Mouse (Mus musculus) erythroblast, embryonic 14.5 days (primary cell): Measurements from ENCODE around the gene Osm.

Experiments used
- GATA1 ChIP-seq: IDR thresholded peaks from 2 replicates; pipeline ENCODE4 v1.6.1; 2012; ENCODE audit warnings: low read length, inconsistent platforms, mixed read lengths
- TAL1 ChIP-seq: IDR thresholded peaks from 3 replicates; pipeline ENCODE4 v1.6.1; 2012; ENCODE audit warnings: low read length, inconsistent platforms, mixed read lengths

- TF ChIP-seq GATA1 (no peak), TAL1 (no peak)
Observed at GRCm38 (mm10) chr11:4241180-4241579, 5.0 kb downstream of the Osm start.
